Mouse (Mus musculus) ES-Bruce4 (cell line): Measurements from ENCODE around the gene Myo15. TPM values are rescaled to one million over a fixed set of nuclear protein-coding genes. Genes with fewer than 3 reads are reported as not detected.
"Not testable (repeated sequence)": the region's sequence is repeated elsewhere in the genome, so short reads cannot be mapped to it uniquely, and the experiment has no call there.

Experiments used
- H3K27ac ChIP-seq: 2 replicates; pipeline ENCODE4 v1.5.1; 2012; ENCODE audit warnings: low read length, inconsistent platforms; ENCODE audit not compliant: insufficient read depth
- H3K27me3 ChIP-seq: 2 replicates; pipeline ENCODE4 v1.6.1; 2012; ENCODE audit warnings: mild to moderate bottlenecking, low read length, inconsistent platforms; ENCODE audit not compliant: control insufficient read depth, poor library complexity, insufficient read depth, severe bottlenecking
- H3K36me3 ChIP-seq: 2 replicates; pipeline ENCODE4 v1.6.1; 2012; ENCODE audit warnings: inconsistent platforms, mild to moderate bottlenecking, low read length, moderate library complexity; ENCODE audit not compliant: control insufficient read depth, poor library complexity, insufficient read depth, severe bottlenecking
- H3K4me1 ChIP-seq: one replicate; pipeline ENCODE4 v1.8.1; 2011; ENCODE audit warnings: low read length; ENCODE audit not compliant: control insufficient read depth, insufficient read depth
- H3K4me3 ChIP-seq: 2 replicates; pipeline ENCODE4 v1.5.1; 2011; ENCODE audit warnings: low read depth, mild to moderate bottlenecking, low read length
- H3K9ac ChIP-seq: 2 replicates; pipeline ENCODE4 v1.6.1; 2012; ENCODE audit warnings: low read depth, mild to moderate bottlenecking, inconsistent platforms; ENCODE audit not compliant: poor library complexity, severe bottlenecking
- H3K9me3 ChIP-seq: replicated peaks from 2 replicates; pipeline ENCODE4 v1.6.1; 2012; ENCODE audit warnings: mild to moderate bottlenecking, low read length, inconsistent platforms; ENCODE audit not compliant: control insufficient read depth, poor library complexity, insufficient read depth, severe bottlenecking
- CTCF ChIP-seq: IDR thresholded peaks from one replicate; pipeline ENCODE4 v1.8.1; 2011; ENCODE audit warnings: low read depth, low read length
- EP300 ChIP-seq: IDR thresholded peaks from 2 replicates; pipeline ENCODE4 v1.6.1; 2011; ENCODE audit warnings: low read depth, low read length; ENCODE audit not compliant: insufficient read depth
- POLR2A ChIP-seq: IDR thresholded peaks from one replicate; pipeline ENCODE4 v1.8.1; 2011; ENCODE audit warnings: low read length; ENCODE audit not compliant: insufficient read depth
- polyA plus RNA-seq: library from polyadenylated mRNA; stranded (reverse); fragments of >200 nt; gene quantifications from 2 replicates; pipeline ENCODE4 v1.2.4, GENCODE M21; 2011; ENCODE audit warnings: low read depth; ENCODE audit not compliant: missing spikeins, insufficient read depth, insufficient read length

The Myo15 gene
- polyA plus RNA-seq, 1 experiment = 0.37 TPM

- peaks cover 2% of the 10 kb centered on the region for H3K4me1 ChIP-seq
- no peak overlapping the region for H3K9ac ChIP-seq
- peaks cover 54% of the 10 kb centered on the region for H3K36me3 ChIP-seq
- H3K4me3 ChIP-seq = no peak overlapping the region
- H3K9me3 ChIP-seq = no peaks in the 10 kb centered on the region
- TF ChIP-seq EP300 (no peak), POLR2A (no peak), CTCF (no peak)
- H3K27me3 ChIP-seq = no peaks in the 10 kb centered on the region
- H3K27ac ChIP-seq = no peak overlapping the region
These were observed 72.7 kb downstream of the Myo15 start for GRCm38 (mm10) chr11:60541831-60542230.

DNA sequence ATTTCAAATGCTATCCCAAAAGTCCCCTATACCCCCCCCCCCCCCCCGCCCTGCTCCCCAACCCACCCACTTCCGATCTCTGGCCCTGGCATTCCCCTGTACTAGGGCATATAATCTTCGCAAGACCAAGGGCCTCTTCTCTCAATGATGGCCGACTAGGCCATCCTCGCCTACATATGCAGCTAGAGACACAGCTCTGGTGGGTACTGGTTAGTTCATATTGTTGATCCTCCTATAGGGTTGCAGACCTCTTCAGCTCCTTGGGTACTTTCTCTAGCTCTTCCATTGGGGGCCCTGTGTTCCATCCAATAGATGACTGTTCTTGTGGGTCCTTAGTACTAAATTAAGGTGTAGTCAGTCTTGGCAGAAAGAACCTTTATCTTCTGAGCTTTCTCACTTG, 74.1 kb downstream of the Myo15 start:
- H3K4me3 ChIP-seq, H3K9ac ChIP-seq, H3K4me1 ChIP-seq, H3K27me3 ChIP-seq, H3K27ac ChIP-seq, H3K9me3 ChIP-seq: not testable (repeated sequence)
- H3K36me3 ChIP-seq = peaks cover 67% of the 10 kb centered on the region

- Histone ChIP-seq H3K9me3 (no peaks in the 10 kb centered on the region), H3K4me1 (peaks cover 2% of the 10 kb centered on the region), H3K27me3 (no peaks in the 10 kb centered on the region), H3K4me3 (no peak overlapping the region), H3K9ac (no peak overlapping the region), H3K36me3 (peaks cover 77% of the 10 kb centered on the region), H3K27ac (no peak overlapping the region)
- TF ChIP-seq CTCF = no peak
- TF ChIP-seq EP300 = no peak
- TF ChIP-seq POLR2A = no peak
These were observed 76.3 kb downstream of the Myo15 start for GRCm38 (mm10) chr11:60545433-60545832.

GRCm38 (mm10) chr11:60548112-60548511, 79.0 kb downstream of the Myo15 start:
- Histone ChIP-seq H3K4me1 (peaks cover 1% of the 10 kb centered on the region), H3K27me3 (no peaks in the 10 kb centered on the region), H3K4me3 (no peak overlapping the region), H3K36me3 (peaks cover 76% of the 10 kb centered on the region), H3K27ac (no peak overlapping the region), H3K9me3 (no peaks in the 10 kb centered on the region), H3K9ac (no peak overlapping the region)
- TF ChIP-seq POLR2A (no peak), CTCF (no peak), EP300 (no peak)

- H3K36me3 ChIP-seq = peaks cover 77% of the 10 kb centered on the region
- H3K27me3 ChIP-seq = no peaks in the 10 kb centered on the region
These were observed 84.0 kb downstream of the Myo15 start for GRCm38 (mm10) chr11:60553091-60553490.

DNA sequence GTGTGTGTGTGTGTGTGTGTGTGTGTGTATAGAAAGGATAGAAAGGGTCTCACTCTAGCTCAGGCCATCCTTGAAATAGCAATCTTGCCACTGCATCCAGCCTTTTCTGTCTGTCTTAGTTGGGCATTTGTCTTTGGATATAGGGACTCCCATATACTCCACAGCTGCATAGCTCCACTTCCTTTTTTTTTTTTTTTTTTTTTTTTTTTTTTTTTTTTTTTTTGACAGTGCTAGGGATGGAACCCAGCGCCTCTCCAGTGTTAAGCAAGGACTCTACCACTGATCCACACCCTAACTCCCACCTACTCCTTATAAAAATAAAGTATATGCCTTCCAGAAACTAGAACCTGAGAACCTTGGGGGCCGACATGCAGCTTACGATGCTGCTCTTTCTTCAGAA, 88.5 kb downstream of the Myo15 start:
- Histone ChIP-seq H3K4me3 (no peak overlapping the region), H3K27me3 (no peaks in the 10 kb centered on the region), H3K27ac (no peak overlapping the region), H3K9me3 (no peaks in the 10 kb centered on the region), H3K9ac (no peak overlapping the region), H3K36me3 (peaks cover 53% of the 10 kb centered on the region), H3K4me1 (no peaks in the 10 kb centered on the region)
- no peak for TF ChIP-seq EP300
- no peak for TF ChIP-seq CTCF
- TF ChIP-seq POLR2A = no peak

More at GRCm38 (mm10) chr11:60553091-60553490, 84.0 kb downstream of the Myo15 start:
- H3K9me3 ChIP-seq = no peaks in the 10 kb centered on the region
- H3K27ac ChIP-seq = no peak overlapping the region
- TF ChIP-seq EP300 (no peak), POLR2A (no peak), CTCF (no peak)
- no peaks in the 10 kb centered on the region for H3K4me1 ChIP-seq
- H3K4me3 ChIP-seq = no peak overlapping the region
- H3K9ac ChIP-seq = no peak overlapping the region
